Mouse (Mus musculus) forebrain, embryonic 12.5 days (tissue): ENCODE measurements at regions not wholly inside any gene's neighbourhood (a gene's known extent, or its start where the extent isn't known, plus 50 kb on each side); places are given as distances from the start of the nearest gene placed in this dataset.
A peak's percentile ranks its signal among the peaks of the same experiment; 100 is the strongest.

Experiments used
- ATAC-seq: fragments of 200-750 bp; cut with Nextera tagmentation; 2 replicates; pipeline ENCODE4 v1.8.0; 2017; ENCODE audit warnings: moderate TSS enrichment; ENCODE audit not compliant: low FRiP score
- H3K27ac ChIP-seq: fragments of 300-500 bp; sonication (generic); 2 replicates; pipeline ENCODE4 v1.5.1; 2016; ENCODE audit warnings: mild to moderate bottlenecking
- H3K27me3 ChIP-seq: fragments of 300-500 bp; sonication (generic); 2 replicates; pipeline ENCODE4 v1.6.1; 2016; ENCODE audit warnings: mild to moderate bottlenecking
- H3K36me3 ChIP-seq: fragments of 300-500 bp; sonication (generic); replicated peaks from 2 replicates; pipeline ENCODE4 v1.6.1; 2016; ENCODE audit warnings: mild to moderate bottlenecking
- H3K4me1 ChIP-seq: fragments of 300-500 bp; sonication (generic); 2 replicates; pipeline ENCODE4 v1.6.1; 2016
- H3K4me2 ChIP-seq: fragments of 300-500 bp; sonication (generic); 2 replicates; pipeline ENCODE4 v1.6.1; 2016; ENCODE audit warnings: mild to moderate bottlenecking, moderate library complexity
- H3K4me3 ChIP-seq: fragments of 300-500 bp; sonication (generic); replicated peaks from 2 replicates; pipeline ENCODE4 v1.5.1; 2016; ENCODE audit warnings: mild to moderate bottlenecking
- H3K9ac ChIP-seq: fragments of 300-500 bp; sonication (generic); 2 replicates; pipeline ENCODE4 v1.6.1; 2016; ENCODE audit warnings: mild to moderate bottlenecking
- H3K9me3 ChIP-seq: fragments of 300-500 bp; sonication (generic); 2 replicates; pipeline ENCODE4 v1.6.1; 2016
- WGBS: fragments of 180-500 bp; shearing (Covaris S2); methylation state at CpG from one replicate; pipeline ENCODE4 v1.1.7; 2016; 5-methylcytosine and 5-hydroxymethylcytosine counted together

- H3K4me3 ChIP-seq, result no peak overlapping the region
- ATAC-seq, result no peak
- no peak overlapping the region for H3K9ac ChIP-seq
- no peaks in the 10 kb centered on the region for H3K36me3 ChIP-seq
- no peaks in the 10 kb centered on the region for H3K27me3 ChIP-seq
- no peak overlapping the region for H3K27ac ChIP-seq
- no peaks in the 10 kb centered on the region for H3K4me1 ChIP-seq
- WGBS, result 91% methylated on average over 3 of the region's 3 CpGs
- no peak overlapping the region for H3K4me2 ChIP-seq
- H3K9me3 ChIP-seq, result no peaks in the 10 kb centered on the region
Observed at GRCm38 (mm10) chr12:70738554-70738953, 86.8 kb upstream of the Frmd6 start.

- Histone ChIP-seq H3K9ac (no peak overlapping the region), H3K9me3 (no peaks in the 10 kb centered on the region), H3K27ac (no peak overlapping the region), H3K4me1 (no peaks in the 10 kb centered on the region), H3K4me3 (no peak overlapping the region), H3K4me2 (no peak overlapping the region), H3K36me3 (no peaks in the 10 kb centered on the region), H3K27me3 (no peaks in the 10 kb centered on the region)
- 95% methylated on average over 6 of the region's 6 CpGs for whole genome bisulfite sequencing
- no peak for ATAC-seq
Observed at GRCm38 (mm10) chr12:70739316-70739715, 86.0 kb upstream of the Frmd6 start.

GRCm38 (mm10) chr12:70739766-70740165 is 85.5 kb upstream of the Frmd6 start:
- Histone ChIP-seq H3K27ac (no peak overlapping the region), H3K9me3 (no peaks in the 10 kb centered on the region), H3K4me3 (no peak overlapping the region), H3K27me3 (no peaks in the 10 kb centered on the region), H3K36me3 (no peaks in the 10 kb centered on the region), H3K9ac (no peak overlapping the region), H3K4me1 (no peaks in the 10 kb centered on the region), H3K4me2 (no peak overlapping the region)
- 83% methylated on average over 7 of the region's 7 CpGs for WGBS
- no peak for ATAC-seq

- WGBS, result 90% methylated on average over 3 of the region's 3 CpGs
- H3K9me3 ChIP-seq, result no peaks in the 10 kb centered on the region
- H3K27me3 ChIP-seq, result no peaks in the 10 kb centered on the region
- no peaks in the 10 kb centered on the region for H3K36me3 ChIP-seq
- H3K4me1 ChIP-seq, result no peaks in the 10 kb centered on the region
- H3K27ac ChIP-seq, result no peak overlapping the region
- no peak overlapping the region for H3K4me2 ChIP-seq
- H3K9ac ChIP-seq, result no peak overlapping the region
- no peak for ATAC-seq
- H3K4me3 ChIP-seq, result no peak overlapping the region
Observed at GRCm38 (mm10) chr12:70742836-70743235, 82.5 kb upstream of the Frmd6 start.

GRCm38 (mm10) chr12:70745681-70746080 is 79.6 kb upstream of the Frmd6 start:
- Histone ChIP-seq H3K27ac (no peak overlapping the region), H3K4me3 (no peak overlapping the region), H3K27me3 (no peaks in the 10 kb centered on the region), H3K9me3 (no peaks in the 10 kb centered on the region), H3K4me1 (peaks cover 2% of the 10 kb centered on the region; the same call in 1 of the 2 replicates), H3K9ac (no peak overlapping the region), H3K4me2 (no peak overlapping the region), H3K36me3 (no peaks in the 10 kb centered on the region)
- ATAC-seq, result no peak
- 88% methylated on average over 2 of the region's 2 CpGs for WGBS

- no peak for ATAC-seq
- no peaks in the 10 kb centered on the region for H3K27me3 ChIP-seq
- no peaks in the 10 kb centered on the region for H3K36me3 ChIP-seq
- H3K4me2 ChIP-seq, result no peak overlapping the region
- no peaks in the 10 kb centered on the region for H3K9me3 ChIP-seq
- H3K4me1 ChIP-seq, result peaks cover 19% of the 10 kb centered on the region
- WGBS, result 79% methylated on average over 2 of the region's 2 CpGs
- no peak overlapping the region for H3K9ac ChIP-seq
- H3K4me3 ChIP-seq, result no peak overlapping the region
- H3K27ac ChIP-seq, result no peak overlapping the region
Observed at GRCm38 (mm10) chr12:70749651-70750050, 75.7 kb upstream of the Frmd6 start.

GRCm38 (mm10) chr12:70750651-70751578 is 74.4 kb upstream of the Frmd6 start:
- H3K9me3 ChIP-seq, result no peaks in the 10 kb centered on the region
- H3K27ac ChIP-seq, result no peak overlapping the region
- H3K4me2 ChIP-seq, result no peak overlapping the region
- ATAC-seq, result no peak
- no peak overlapping the region for H3K9ac ChIP-seq
- H3K36me3 ChIP-seq, result no peaks in the 10 kb centered on the region
- H3K27me3 ChIP-seq, result no peaks in the 10 kb centered on the region
- no peak overlapping the region for H3K4me3 ChIP-seq
- 68% methylated on average over 7 of the region's 7 CpGs for WGBS
- H3K4me1 ChIP-seq, result peaks cover 19% of the 10 kb centered on the region

GRCm38 (mm10) chr12:70752266-70752910 is 72.9 kb upstream of the Frmd6 start:
- H3K4me1 ChIP-seq, result peaks cover 19% of the 10 kb centered on the region
- no peaks in the 10 kb centered on the region for H3K27me3 ChIP-seq
- H3K36me3 ChIP-seq, result no peaks in the 10 kb centered on the region
- H3K9me3 ChIP-seq, result no peaks in the 10 kb centered on the region
- no peak overlapping the region for H3K4me2 ChIP-seq
- peak overlapping the region; percentile 42 for H3K27ac ChIP-seq
- H3K4me3 ChIP-seq, result no peak overlapping the region
- ATAC-seq, result no peak
- H3K9ac ChIP-seq, result no peak overlapping the region
- WGBS, result 25% methylated on average over 11 of the region's 11 CpGs

- Histone ChIP-seq H3K4me3 (no peak overlapping the region), H3K4me1 (peaks cover 19% of the 10 kb centered on the region), H3K9me3 (no peaks in the 10 kb centered on the region), H3K4me2 (no peak overlapping the region), H3K36me3 (no peaks in the 10 kb centered on the region), H3K27me3 (no peaks in the 10 kb centered on the region), H3K9ac (no peak overlapping the region), H3K27ac (peak overlapping the region; percentile 31; the same call in 1 of the 2 replicates)
- 78% methylated on average over 4 of the region's 4 CpGs for WGBS
- ATAC-seq, result no peak
Observed at GRCm38 (mm10) chr12:70752911-70753290, 72.4 kb upstream of the Frmd6 start.

- Histone ChIP-seq H3K27me3 (no peaks in the 10 kb centered on the region), H3K4me2 (no peak overlapping the region), H3K4me3 (no peak overlapping the region), H3K4me1 (peaks cover 19% of the 10 kb centered on the region), H3K9ac (no peak overlapping the region), H3K27ac (no peak overlapping the region), H3K36me3 (no peaks in the 10 kb centered on the region), H3K9me3 (no peaks in the 10 kb centered on the region)
- WGBS, result 91% methylated on average over 3 of the region's 3 CpGs
- no peak for ATAC-seq
Observed at GRCm38 (mm10) chr12:70753458-70753857, 71.9 kb upstream of the Frmd6 start.

GRCm38 (mm10) chr12:70758080-70758479 is 67.2 kb upstream of the Frmd6 start:
- Histone ChIP-seq H3K4me1 (peaks cover under 1% of the 10 kb centered on the region; the same call in 1 of the 2 replicates), H3K4me2 (no peak overlapping the region), H3K27me3 (no peaks in the 10 kb centered on the region), H3K27ac (no peak overlapping the region), H3K36me3 (no peaks in the 10 kb centered on the region), H3K9me3 (no peaks in the 10 kb centered on the region), H3K4me3 (no peak overlapping the region), H3K9ac (no peak overlapping the region)
- ATAC-seq, result no peak
- 94% methylated on average over 6 of the region's 6 CpGs for WGBS

- Histone ChIP-seq H3K36me3 (no peaks in the 10 kb centered on the region), H3K27me3 (no peaks in the 10 kb centered on the region), H3K9ac (no peak overlapping the region), H3K9me3 (no peaks in the 10 kb centered on the region), H3K4me2 (no peak overlapping the region), H3K4me3 (no peak overlapping the region), H3K27ac (no peak overlapping the region), H3K4me1 (no peaks in the 10 kb centered on the region)
- no peak for ATAC-seq
- 94% methylated on average over 12 of the region's 12 CpGs for WGBS
Observed at GRCm38 (mm10) chr12:70763542-70763941, 61.8 kb upstream of the Frmd6 start.

- Histone ChIP-seq H3K9me3 (no peaks in the 10 kb centered on the region), H3K9ac (no peak overlapping the region), H3K27ac (no peak overlapping the region), H3K4me1 (no peaks in the 10 kb centered on the region), H3K4me3 (no peak overlapping the region), H3K4me2 (no peak overlapping the region), H3K36me3 (no peaks in the 10 kb centered on the region), H3K27me3 (no peaks in the 10 kb centered on the region)
- WGBS, result 88% methylated on average over 4 of the region's 4 CpGs
- ATAC-seq, result no peak
Observed at GRCm38 (mm10) chr12:70766319-70766718, 59.0 kb upstream of the Frmd6 start.
